Mouse (Mus musculus): ENCODE data around the gene Galnt12. TPM values are rescaled to one million over a fixed set of nuclear protein-coding genes. Genes with fewer than 3 reads are reported as not detected.
"Not testable (repeated sequence)": the region's sequence is repeated elsewhere in the genome, so short reads cannot be mapped to it uniquely, and the experiment has no call there.

The Galnt12 gene
- total RNA-seq (2022), result under 1 TPM in 2 of 4 experiments, not detected in 2; 0.12 to 0.16 TPM

DNA sequence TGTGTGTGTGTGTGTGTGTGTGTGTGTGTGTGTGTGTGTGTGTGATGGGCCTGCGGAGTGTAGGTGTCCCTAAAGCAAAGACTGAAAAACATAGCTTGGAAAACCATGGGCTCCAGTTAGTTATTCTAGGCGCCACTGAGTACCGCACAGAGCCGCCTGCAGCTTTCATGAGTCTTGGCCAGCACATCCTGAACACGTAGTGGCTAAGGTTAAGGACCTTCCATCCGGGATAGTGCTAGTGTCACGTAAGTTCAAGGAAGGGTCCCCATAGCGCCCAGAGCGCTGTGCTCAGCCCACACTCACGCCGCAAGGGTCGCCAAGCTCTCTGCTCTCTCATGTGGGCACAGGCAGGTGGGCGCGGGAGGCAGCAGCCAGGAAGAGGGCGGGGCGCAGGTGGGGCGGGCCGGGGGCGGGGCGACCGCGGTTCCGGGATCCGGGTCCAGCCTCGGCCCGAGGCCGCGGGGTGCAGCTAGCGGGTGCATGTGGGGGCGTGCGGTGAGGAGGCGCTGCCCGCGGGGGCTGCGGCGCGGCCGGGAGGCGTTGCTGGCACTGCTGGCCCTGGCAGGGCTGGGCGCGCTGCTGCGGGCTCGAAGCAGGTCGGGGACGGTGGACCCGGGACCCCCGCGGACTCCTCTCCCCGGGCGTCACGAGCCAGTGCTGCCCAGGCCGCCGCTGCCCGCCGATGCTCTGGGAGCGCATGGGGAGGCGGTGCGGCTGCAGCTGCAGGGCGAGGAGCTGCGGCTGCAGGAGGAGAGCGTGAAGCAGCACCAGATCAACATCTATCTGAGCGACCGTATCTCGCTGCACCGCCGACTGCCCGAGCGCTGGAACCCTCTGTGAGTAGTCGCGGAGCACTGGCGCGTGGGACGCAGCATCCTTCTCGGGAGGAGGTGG lies at the start of gene Galnt12:
Gene Galnt12 (plus strand): TSS at position 417 of the 894 bp plus-strand sequence.
- no peak for DNase-seq (ENCODE audit: low spot score in 2 of 2)

DNA sequence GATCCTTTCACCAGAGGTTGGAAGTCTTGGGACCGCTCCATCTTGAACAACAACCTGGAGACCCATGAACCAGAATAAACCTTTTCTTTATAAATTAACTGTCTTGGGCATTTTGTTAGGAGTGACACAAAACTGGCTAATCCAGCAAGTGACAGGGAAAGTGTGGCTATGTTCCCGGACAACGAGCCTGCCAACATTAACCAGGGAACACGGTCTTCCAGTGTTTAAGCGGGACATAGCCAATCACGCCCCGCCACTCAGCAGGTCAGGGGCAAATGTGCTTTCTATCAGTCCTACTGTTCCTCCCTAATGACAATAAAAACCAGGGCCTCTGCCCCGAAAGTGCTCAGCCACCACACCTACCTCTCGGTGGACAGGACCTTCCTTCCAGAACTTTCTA lies 47.8 kb upstream of the Galnt12 start:
- DNase-seq (ENCODE audit: low spot score in 2 of 2), result peak in 1 of 2 experiments; percentile 30

DNA sequence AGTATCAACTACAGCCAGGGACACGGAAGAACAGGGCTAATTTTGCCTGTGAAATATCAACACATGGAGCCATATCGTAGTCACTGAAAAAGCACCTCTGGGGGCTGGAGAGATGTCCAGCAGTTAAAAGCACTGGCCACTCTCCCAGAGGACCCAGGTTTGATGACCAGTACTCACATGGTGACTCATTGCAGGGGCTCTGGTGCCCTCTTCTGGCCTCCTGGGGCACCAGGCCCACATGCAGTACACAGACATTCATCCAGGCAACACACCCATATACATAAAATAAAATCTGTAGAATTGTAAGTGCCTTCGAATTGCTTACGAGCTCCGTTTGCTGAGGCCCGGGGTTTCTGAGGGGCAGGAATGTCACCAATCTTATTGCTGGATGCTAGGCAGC lies 44.7 kb upstream of the Galnt12 start:
- DNase-seq (ENCODE audit: low spot score in 2 of 2), result no peak

DNA sequence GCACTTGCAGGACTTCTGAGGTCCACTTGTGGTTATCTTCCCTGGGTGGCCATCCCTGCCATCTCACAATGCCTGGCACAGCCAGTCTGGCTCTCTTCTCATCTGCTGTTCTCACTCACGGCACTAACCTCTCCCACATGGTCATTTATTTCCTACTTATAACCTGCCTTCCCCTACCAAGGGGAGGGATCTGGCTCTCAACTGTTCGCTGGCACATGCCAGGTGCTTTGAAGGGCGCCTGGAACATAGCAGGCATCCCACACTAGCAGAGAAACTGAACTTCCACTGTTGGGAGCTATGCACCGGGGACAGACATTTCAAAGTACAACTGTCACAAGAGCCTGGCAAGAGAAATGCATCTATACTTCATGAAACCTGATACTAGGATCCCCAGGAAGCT lies 43.9 kb upstream of the Galnt12 start:
- DNase-seq (ENCODE audit: low spot score in 2 of 2), result no peak

DNA sequence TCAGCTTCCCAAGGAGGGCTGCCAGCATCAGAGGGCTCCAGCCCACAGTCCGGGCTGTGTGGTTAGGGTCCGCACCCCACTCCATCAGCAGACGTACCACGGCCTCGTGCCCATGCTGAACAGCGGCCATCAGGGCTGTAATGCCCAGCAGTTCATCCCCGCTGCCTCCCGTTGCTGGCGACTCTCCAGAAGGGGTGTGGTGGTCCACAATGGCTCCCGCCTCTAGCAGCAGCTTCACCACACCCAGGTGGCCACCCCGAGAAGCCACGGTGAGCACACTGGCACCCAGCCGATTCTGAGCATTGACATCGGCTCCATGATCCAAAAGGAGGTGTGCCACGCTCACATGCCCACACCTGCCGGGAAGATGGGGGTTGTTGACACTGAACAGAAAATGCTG lies 42.5 kb upstream of the Galnt12 start:
- no peak for DNase-seq (ENCODE audit: low spot score in 2 of 2)

DNA sequence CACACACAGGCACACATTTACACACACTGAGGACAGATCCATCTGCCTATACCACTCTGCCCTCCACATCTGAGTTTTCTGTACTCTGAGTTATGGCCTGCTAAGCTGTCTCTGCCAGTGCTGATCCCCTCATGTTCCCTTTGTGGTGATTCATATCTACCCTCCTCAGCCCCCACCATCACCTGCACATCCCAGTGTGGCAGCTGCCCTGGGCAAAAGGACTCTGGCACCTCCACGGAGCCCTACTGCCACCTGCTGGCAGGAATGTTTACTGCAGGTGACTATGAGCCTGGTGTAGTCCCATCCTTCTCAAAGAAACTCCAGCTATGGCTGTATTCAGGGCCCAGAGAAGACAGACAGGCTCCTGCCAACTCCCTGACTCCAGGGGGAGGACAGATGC lies 41.5 kb upstream of the Galnt12 start:
- peak; percentile 73 to 78 for DNase-seq (ENCODE audit: low spot score in 2 of 2)

DNA sequence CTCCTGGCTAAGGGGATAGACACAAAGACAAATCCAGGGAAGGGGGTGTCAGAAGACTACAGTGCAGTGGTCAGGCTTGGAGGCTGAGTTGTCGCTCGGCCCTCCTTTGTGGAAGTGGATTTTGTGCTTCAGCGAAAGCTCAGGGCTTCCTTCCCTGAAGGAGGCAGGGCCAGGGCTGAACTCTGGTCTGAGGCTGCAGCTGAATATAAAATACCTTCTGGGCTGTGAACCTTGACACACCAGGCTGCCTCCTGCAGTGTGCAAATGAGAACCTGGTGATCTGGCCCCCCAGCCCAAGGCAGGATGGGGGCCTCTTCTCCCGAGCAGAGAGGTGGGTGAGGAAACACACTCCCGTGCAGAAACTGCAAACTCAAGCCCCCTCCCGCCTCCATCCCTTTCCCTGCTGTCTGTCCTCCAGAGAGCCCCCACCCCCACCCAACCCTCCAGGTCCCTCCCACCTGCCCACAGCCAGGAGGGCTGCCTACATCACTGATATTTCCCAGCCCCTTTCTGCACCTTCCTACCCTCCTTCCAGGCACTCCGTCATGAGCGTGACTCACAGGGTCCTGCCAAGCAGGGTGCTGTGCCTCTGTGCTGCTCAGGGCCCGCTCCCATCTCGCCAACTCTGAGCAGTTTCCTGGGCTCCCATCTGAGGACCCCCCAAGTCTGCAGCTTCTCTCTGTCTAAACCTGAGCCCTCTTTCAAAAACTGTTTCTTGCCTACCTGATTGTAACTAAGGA lies 40.9 kb upstream of the Galnt12 start:
- DNase-seq (ENCODE audit: low spot score in 2 of 2), result no peak

DNA sequence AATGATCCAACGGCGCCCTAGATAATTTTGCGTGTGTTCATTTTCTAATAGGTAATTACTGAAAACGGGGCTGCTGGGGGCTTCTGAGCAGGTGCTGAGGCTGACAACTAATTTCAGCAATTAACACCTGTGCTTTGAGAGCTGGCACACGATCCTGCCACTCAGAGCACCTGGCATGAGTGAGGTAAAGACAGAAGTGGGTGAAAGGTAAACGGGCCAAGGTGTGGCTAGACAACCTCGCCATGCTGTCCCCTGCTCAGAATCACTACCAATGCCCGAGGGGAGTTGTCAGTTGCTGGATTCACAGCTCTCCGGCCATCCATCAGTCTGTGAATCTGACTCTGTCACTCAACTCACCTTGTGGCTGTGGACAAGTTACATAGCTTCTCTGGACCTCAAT lies 39.8 kb upstream of the Galnt12 start:
- DNase-seq (ENCODE audit: low spot score in 2 of 2), result no peak

DNA sequence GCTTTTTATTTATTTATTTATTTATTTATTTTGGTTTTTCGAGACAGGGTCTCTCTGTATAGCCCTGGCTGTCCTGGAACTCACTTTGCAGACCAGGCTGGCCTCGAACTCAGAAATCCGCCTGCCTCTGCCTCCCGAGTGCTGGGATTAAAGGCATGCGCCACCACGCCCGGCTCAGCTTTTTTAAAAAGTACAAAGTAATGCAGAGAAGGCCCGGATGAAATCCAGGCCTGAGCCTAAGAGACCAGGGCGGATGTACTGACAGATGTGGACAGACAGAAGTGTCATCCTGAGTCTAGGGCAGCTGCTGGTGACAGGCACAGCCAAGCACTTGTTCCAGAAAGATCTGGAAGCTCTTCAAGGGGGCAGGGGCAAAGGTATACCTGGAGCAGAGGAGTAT lies 36.5 kb upstream of the Galnt12 start:
- DNase-seq (ENCODE audit: low spot score in 2 of 2), result not testable (repeated sequence)

DNA sequence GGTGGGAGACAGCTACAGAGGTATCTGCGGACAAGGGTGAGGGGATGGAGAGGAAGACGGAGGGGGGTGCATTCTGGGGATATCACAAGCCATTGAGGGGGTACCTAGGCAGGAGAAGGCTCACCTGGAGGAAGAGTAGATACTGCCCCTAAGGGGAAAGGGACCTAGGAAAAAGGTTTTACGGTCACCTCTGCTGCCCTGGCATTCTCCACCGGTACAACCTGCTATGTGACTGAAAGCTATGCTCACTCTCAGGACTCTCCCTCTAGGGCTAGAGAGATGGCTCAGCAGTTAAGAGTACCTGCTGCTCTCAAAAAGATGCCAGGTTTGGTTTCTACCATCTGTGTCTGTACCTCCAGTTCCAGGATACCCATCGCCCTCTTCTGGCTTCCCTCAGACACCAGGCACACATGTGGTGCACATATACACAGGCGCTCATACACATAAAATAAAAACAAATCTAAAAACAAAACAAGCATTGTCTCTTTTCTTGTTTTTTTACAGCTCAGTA lies 36.1 kb upstream of the Galnt12 start:
- no peak for DNase-seq (ENCODE audit: low spot score in 2 of 2)

DNA sequence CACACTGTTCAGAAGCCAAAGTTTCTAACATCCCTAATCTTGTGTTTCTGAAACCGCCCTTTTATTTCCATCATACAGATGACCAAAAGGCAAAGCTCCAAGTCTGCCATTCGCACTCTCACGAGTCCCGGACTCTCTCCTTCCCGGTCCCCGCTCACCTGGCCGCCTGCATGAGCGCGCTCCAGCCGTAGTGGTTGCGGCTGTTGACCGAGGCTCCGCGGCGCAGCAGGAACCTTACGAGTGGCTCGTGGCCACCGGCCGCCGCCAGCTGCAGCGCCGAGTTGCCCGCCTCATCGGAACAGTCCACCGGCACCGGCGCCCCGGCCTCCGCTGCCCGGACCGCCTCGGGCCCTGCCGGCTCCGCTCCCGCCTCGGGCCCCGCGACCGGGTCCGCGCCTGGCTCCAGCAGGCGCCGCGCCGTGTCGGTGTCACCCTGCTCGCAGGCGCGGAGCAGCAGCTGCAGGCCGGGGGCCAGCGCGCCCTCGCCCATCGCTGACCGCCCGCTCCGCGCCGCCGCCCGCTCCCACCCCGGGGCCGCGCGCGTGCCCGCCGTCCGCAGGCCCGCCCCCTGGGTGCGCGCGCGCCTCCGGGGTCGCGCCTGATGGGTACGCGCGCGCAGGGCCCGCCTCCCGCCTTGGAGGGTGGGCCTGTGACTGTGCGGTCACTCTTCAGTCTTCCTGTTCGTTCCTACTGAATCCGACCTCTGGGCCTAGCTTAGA lies 34.8 kb upstream of the Galnt12 start, which contains the start of gene Anks6:
Gene Anks6 (minus strand): TSS at position 637 of the 719 bp plus-strand sequence.
- DNase-seq (ENCODE audit: low spot score in 2 of 2), result peak; percentile 68 to 70

DNA sequence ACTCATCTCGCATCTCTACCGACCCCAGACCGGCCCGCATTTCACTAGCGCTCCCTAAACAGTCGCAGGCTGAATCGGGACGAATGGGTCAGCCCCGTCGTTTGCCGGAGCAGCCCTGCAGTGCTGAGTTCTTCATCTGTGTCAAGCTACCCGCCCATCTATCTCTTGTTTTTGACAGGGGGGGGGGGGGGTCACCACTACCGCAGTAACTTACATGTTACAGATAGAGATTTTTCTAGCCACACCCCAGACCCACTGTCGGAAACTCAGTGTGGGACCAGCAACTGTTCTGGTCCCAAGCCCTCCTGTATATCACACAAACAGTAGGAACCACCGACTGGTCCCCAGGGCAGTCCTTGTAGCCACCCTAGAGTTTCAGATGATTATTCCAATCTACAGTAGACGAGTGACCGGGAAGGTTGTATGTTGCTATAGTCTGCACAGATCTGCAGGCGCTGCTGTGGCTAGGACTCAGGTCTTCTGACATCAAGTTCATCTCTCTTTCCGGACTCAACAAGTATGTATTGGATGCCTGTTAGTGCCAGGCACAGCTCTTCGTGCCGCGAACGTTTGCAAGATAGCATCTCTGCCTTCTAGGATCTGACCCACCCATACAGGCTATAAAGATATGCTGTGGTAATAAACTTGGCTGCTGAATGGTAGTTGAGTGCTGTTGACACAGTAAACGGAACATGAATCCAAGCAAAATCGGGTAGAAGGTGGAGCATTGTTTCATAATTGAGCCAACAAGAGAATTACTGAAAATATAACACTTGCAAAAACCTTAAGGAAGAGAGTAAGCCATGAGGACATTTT lies 34.0 kb upstream of the Galnt12 start:
- DNase-seq (ENCODE audit: low spot score in 2 of 2), result no peak

DNA sequence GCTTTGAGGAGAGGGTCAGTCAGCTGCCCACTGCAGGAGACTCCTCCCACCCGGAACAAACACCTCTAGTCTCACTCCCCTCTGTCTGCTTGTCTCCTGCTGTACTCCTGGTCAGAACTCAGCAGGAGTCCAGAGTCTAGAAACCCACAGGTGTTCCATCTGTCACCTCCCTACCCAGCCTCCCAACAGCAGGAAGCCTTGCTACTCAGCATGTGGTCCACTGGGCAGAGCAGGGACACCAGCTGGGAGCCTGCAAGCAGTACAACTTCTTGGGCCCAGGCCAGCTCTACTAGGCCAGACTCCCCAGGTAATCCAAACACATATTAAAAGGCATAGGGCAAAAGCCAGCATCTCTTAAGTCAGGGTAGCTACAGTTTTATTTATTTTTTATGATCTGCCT lies 30.8 kb upstream of the Galnt12 start:
- DNase-seq (ENCODE audit: low spot score in 2 of 2), result no peak

DNA sequence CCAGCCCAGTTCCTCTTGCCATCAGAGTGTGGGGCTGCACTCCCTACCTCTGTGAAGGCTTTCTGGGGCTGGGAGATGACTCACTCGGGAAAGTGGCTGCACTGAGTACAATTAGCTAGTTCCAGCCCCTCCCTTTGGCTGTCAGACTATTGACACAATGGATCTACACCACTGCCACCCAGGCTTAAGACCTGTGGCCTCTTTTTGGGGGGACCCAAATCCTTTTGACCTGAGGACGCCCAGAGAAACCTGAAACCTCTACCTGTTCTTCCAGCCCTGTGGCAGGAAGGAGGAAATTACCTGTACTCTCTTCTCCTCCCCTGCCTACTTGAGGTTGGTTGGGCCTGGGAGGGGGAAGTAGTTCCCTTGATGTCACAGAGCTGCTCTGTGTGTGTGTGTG lies 16.7 kb upstream of the Galnt12 start:
- no peak for DNase-seq (ENCODE audit: low spot score in 2 of 2)

DNA sequence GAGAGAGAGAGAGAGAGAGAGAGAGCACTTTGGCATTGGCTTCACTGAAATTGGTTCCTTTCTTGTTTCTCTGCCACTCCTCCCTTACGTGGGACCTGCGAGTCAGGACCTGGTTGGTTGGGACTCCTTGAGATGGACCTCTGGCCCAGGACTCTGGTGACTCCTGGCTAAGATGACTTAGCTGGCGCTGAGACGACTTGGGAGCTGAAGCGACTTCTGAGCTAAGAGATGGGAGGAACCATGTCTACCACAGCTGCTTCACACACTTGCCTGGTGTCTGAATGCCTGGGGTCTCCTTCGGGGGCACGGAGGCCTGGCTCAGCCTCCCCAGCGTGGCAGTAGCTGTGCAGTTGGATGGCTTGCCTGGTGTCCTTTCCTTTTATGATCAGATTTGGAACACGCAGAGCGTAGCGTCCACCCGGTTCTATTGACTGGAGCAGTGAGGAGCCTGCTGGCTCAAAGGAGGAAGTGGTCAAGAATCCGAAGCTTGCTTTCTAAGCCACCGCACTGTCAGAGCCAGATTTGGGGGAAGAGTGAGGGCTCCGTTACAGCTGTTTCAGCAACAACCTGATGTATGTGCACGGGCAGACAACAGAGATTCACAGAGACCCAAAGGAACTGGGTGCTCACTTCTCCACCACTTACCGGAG lies 11.6 kb upstream of the Galnt12 start:
- no peak for DNase-seq (ENCODE audit: low spot score in 2 of 2)

DNA sequence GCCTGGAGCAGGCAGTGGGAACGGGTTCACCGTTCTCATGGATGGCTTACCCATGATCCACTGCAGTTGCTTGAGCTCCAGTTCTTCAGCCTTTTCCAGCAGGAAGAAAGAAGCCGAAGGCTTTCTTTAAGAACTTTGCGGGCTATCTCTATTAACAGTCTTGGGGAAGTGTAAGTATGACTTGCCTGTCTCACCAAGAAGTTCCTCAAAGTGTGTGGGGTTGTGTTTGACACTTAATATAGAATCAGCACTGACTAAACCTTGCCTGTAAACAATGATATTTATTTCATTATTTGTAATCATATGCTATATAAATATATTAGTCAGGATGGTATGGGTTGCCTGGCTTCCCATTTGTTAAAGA lies 11.1 kb upstream of the Galnt12 start:
- DNase-seq (ENCODE audit: low spot score in 2 of 2), result no peak

DNA sequence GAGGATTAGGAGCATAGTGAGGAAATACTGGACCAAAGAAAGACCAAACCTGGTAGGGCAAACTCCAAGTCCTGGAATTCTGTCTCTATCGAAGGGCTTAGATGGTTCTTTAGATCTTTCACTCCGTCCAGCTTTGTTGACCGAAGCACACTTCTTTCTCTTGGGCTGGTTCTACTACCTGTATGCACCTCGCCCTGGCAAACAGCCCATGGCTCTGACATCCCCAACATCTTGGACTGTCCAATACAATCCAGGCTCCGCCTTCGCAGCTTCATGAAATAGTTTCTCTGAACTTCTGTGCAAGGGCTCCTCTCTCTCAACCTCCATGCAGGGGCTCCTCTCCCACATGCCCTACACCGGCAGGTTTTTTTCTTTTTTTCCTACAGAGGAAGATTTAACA lies 7.9 kb upstream of the Galnt12 start:
- no peak for DNase-seq (ENCODE audit: low spot score in 2 of 2)

DNA sequence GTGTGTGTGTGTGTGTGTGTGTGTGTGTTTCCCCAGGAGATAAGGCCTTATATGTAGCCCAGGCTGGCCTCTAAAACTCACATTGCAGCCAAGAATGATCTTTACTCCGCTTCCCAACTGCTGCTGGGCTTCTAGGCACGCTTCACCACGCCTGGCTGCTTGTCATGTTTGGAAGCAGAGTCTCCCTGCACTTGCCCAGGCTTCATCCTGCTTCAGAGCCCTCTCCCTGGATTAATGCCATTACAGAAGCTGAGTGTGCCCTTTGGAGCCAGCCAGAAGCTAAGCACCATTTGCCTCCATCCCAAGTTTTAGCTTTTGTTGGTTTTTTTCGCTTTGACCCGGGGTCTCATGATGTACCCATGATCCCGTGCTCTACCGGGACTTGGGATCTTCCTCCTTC lies 3.0 kb upstream of the Galnt12 start:
- no peak for DNase-seq (ENCODE audit: low spot score in 2 of 2)

DNA sequence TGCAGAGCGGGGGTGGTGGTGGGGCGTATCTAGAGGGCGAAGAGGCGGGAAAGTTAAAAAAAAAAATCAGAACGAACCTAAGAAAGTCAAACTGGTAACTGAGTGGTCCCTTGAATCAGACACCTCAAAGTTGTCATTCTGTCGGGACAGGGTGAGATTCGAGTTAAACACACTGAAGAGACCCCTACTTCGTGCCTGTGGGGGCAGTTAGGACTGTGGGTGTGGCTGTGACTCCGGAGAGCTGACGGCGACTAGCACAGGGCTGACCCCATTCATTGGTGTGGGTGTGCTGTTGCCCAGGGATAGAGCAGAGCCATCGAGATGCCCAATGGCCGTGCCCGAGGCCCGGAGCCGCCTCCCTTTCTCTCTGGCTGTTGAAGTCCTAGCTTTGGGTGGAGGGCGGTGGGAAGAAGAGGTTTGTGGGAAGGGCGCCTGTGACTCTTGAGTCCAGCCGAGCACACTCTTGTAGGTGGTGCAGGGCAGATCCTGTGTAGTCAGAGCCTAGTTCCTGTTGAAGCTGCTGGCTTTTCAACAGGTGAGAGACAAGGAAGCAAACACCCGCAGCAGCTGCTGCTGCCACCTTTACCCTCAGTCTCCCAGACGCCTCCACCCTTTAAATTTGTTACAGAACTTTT lies 795 bp downstream of the Galnt12 start:
- no peak for DNase-seq (ENCODE audit: low spot score in 2 of 2)

DNA sequence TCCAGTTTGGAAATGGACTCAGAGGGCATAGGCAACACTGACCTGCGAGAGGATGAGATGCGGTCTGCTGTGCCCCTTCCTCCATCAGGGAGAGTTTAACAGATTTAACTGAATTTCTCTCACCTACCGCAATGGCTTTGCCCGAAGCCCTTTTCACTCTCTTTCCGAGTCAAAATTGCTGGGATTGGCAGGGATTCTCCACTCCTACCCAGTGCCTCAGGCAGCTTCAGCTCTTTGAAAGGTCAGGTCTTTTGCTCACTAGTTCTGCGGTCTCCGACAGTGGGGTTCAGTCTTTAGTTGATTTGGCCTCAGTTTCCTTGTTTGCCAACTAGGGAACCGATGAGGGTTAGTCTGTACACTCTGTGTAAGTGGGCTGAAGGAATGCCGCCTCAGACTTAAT lies 1.5 kb downstream of the Galnt12 start:
- no peak for DNase-seq (ENCODE audit: low spot score in 2 of 2)
